Mouse (Mus musculus) MN1 (cell line): Measurements from ENCODE around the gene C1qtnf7.
A peak's percentile ranks its signal among the peaks of the same experiment; 100 is the strongest.

Source experiments
- DNase-seq: peaks from one replicate; pipeline ENCODE4 v3.0.0-alpha.2; 2016; ENCODE audit warnings: low spot score

The C1qtnf7 gene

GRCm38 (mm10) chr5:43515401-43515976 lies at the start of gene C1qtnf7:
Gene C1qtnf7 (plus strand): TSS chr5:43515538.
- no peak for DNase-seq

- DNase-seq, result no peak
These were observed 48.6 kb upstream of the C1qtnf7 start for GRCm38 (mm10) chr5:43466762-43467161.

DNA sequence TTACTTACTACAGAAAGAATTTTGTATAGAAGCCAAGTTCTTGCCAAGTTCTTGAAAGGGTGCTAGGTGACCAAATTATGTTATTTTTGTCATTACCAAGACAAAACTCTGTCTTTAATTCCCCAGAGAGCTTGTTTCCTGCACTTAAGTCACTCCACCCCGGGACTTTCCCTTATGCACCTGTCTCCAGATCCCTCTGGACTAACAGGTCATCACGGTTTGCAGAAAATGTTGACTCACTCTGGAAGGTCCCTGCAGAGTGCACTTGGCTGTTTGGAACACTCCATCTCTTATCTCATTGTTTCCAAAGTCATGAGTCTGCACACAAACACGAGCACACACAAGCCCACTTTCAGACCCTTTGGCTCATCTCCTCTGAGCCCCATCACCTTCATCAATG lies 48.1 kb upstream of the C1qtnf7 start:
- DNase-seq, result no peak

DNA sequence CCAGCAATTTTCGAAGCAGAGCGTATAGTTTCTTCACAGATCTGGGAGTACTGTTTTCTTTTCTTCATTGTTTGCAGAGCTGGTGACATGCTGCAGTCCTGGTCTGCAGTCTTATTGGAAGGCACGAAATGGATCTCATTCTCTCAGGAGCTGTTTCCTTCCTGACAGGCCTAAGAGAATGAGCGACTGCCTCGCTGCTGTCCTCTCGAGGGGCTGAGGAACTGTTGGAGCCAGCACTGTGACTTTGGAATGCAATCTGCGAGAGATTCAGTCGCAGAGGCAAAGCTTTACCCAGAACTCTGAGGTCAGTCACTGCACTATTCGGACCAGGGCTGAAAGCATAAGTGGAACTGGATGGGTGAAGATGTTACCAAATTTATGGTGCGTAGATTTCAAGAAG lies 46.4 kb upstream of the C1qtnf7 start:
- DNase-seq, result no peak

GRCm38 (mm10) chr5:43477953-43478352 lies 37.4 kb upstream of the C1qtnf7 start:
- no peak for DNase-seq

DNA sequence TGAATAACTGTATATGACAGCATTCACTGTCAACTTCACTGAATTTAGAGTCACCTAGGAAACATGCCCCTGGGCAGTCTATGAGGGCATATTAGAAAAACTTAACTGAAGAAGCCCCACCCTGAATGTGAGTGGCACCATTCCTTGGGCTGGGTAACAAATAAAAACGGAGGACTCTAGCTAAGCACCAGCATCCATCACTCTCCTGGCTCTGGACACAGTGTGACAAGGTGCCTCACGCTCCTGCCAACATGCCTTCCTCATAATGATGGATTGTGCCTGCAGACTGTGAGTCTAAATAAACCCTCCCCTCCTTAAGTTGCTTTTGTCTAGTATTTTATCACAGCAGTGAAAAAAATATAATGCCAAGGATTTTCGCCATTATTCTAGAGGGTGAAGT lies 35.3 kb upstream of the C1qtnf7 start:
- no peak for DNase-seq

GRCm38 (mm10) chr5:43480786-43481185 lies 34.6 kb upstream of the C1qtnf7 start:
- no peak for DNase-seq

- DNase-seq, result no peak
These were observed 33.5 kb upstream of the C1qtnf7 start for GRCm38 (mm10) chr5:43481824-43482223.

DNA sequence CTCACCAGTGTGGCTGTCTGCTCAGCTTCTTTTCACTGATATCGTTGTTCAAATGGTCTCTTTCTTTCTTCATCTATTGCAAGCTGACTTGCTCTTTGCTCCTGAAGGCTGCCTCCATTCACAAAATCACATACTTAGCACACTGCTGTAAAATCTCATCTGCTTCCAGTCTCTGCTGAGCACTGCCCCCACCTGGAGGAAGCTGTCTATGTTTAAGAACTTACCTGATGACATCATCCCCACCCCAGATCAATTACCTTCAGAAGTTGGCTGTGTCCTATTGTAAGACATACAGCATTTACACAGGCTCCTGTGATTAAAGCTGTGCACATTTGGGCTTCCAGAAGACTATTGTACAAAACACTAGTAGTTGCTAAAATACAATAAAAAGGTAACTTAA lies 13.5 kb upstream of the C1qtnf7 start:
- DNase-seq, result no peak

- peak; percentile 25 for DNase-seq
These were observed 11.0 kb upstream of the C1qtnf7 start for GRCm38 (mm10) chr5:43504243-43504786.

DNA sequence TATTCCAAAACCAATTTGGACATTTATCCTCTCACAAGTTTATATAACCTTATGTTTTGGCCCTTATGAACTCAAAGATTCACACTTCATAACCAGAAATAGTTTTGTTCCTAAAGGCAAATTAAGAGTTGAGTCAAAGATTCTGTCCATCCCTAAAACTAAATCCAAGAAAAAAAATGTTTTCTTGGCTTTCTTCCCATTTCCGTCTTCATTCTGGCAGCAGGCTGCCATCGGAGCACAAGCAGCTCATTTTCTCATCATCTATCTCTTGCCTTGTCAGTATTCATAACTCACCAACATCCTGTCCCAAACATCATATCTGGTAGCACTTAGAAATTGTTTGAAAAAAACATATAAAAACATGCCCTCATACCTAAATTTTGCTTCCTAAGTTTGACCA lies 6.9 kb upstream of the C1qtnf7 start:
- DNase-seq, result no peak

DNA sequence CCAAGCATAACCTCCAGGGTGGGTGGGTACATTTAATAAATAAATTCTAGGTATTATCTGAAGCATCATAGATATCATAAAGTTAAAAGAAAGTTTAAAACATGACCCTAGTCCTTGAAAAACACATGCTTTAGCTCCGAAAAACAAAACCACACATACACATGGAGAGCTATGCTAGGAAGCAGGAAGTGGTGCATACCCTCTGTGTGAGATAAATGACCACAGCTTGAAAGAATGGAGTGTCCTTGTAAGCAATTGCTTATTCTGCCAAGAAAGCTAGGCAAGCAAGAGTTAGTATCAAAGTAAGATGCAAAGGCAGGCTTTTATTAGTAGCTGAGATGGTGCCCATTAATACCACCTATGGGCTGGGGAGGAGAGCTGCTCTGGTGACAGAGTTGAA lies 6.4 kb upstream of the C1qtnf7 start:
- DNase-seq, result no peak

GRCm38 (mm10) chr5:43511126-43511525 lies 4.2 kb upstream of the C1qtnf7 start:
- peak; percentile 82 for DNase-seq

DNA sequence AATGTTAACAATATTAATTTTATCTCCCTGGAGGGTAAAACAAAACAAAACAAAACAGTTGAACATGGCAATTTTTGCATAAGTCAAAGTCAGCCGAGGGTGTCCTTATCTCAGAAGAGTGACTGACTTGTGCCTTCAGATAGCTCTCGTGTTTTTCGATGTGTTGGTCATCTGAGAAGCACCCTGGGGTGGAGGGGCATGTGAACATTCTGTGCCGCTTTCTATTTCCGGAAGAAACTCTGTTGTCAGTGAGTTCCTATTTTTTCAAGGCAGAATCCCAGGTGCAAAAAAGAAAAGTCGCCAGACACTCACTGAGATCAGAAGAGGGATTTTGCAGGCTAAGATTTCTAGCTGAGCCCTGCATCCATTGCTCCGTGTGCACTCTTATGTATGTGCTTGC lies 1.2 kb downstream of the C1qtnf7 start:
- no peak for DNase-seq

DNA sequence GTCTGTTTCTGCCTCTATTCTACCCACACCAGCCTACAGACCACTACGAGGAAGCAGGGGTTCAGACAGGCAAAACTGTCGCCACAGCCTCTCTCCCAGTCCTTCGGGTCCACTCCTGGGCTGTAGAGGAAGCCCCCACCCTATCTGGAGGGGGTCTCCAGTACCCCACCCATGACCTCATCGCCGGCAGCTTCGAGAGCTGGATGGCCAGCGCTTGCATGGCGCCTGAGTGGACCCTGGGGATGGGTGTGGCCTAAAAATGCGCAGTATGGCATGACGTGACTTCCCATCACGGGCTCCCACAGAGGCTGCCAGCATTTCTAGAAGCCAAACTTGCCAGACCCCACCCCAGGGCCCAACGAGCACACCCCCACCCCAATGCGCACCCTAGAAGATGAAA lies 2.0 kb downstream of the C1qtnf7 start:
- no peak for DNase-seq

DNA sequence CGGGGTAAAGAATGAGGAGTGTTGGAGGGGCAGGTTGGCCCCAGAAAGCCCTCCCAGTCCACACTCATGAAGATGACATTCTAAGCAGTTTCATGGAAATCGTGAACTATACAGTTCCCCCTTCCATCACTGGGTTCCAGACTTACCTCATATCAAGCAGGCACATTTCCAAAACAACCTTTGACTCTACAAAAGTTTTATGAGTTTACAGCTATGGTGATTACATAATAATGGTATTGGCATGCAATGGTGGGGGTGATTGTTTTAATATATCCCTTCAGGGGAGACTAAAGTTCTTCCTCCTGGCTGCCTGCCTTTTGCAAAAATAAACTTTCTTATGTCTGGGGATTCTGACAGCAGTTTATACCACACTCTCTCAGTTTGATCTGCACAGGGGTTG lies 4.6 kb downstream of the C1qtnf7 start:
- no peak for DNase-seq

DNA sequence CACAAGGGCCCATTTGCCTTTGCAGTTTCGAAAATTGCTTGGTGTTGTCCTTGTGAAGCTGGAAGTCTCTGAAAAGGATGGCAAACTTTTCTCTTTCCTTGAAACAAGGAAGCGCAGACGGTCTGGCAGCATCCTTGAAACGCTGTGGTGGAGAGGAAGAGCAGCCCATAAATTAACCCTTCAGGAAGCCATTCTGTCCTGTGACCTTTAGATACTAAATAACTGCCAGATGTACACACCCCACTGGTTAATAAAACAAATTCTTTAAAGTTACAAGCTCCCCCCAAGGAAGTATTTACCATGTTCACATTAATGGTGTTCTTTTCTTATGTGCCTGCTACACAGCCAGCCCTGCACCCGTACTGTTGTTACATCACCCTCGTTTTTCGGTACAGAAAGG lies 6.0 kb downstream of the C1qtnf7 start:
- DNase-seq, result no peak

DNA sequence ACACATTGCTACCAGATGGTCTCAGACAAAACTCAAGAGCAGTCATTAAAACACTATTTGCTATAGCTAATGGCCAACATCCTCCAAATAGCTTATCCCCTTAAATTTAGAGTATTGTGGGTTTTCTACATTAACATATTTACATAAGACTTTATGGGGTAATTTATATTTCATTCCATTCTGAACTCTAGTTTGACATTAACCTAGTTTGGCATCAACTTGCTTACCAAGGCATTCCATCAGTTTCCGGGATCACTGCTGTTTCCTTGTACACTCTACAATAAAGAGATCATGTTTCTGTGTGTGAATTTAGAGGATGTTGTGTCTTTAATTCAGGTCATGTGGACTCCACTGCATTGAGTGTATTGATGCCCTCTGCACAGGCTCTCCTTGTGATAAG lies 7.5 kb downstream of the C1qtnf7 start:
- DNase-seq, result no peak

GRCm38 (mm10) chr5:43526874-43527584 lies 11.7 kb downstream of the C1qtnf7 start:
- DNase-seq, result no peak

GRCm38 (mm10) chr5:43530186-43530585 lies 14.8 kb downstream of the C1qtnf7 start:
- DNase-seq, result peak; percentile 78

DNA sequence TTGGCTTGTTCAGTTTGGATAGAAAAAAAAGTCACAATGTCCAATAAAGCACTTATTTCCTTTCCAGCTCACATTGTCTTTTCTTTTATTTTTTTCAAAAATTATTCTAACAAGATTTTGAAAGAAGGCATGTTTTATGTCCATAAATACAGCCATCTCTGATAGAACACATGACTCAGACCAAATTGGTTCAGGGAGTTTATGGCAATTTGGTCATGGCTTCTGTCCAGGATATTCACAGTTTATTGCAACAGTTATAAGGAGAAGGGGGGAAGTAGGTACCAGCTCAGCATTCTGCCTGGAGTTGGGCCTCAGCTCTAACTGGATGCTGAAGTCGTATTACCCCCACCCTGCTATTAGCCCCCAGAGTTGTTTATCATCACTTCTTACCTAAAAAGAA lies 15.5 kb downstream of the C1qtnf7 start:
- peak; percentile 67 for DNase-seq

DNA sequence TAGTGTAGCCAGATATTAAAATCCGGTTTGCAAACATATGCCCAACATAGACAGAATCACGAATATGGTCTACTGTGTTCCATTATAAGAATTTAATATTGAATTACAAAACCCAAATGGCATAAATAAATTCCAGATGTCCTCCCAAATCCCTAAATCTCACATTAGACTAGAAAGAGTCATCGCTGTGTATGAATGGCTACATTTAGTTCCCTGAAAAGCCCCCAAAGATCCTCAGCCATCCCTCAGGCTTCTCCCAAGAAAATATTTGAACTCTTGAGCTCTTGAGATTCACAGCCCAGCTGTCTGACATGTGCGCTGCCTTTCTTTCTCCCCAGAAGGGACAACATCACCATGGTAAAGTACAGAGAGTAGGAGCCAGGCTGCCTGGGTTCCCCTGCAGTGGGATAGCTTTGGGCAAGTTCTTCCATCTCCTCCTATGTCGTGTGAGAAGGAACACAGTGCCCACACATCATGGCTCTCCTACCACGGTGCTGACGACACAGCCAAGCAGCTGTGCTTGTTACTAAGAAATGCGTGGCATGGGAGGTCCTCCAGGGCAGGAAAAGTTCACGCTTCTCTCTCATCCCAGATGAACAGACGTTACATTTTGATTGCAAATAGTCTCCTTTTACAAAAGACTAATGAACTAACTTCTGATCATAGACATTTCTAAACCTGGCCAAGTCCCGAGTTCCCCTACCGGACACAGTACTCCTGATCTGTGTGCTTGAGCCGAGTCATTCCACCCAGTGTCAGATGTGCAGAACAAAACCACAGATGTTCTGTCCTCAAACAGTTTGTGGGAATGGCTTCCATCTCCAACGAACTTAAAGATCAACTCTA lies 23.2 kb downstream of the C1qtnf7 start:
- DNase-seq, result no peak

DNA sequence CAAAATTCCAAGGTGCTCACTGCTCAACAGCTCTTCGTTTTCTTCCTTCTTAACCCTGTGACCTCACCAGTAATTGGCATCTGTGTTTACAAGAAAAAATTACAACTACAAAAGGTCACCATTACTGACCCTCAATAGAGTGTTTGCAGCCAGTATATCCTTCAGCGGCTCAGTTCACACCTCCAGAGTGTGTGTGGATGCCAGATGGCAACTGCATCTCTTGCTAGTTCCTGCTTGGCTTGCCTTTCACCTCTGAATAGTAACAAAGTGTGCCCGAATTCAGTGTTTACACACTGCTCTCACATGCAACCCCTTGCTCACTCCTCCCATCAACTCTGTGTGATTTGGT lies 23.8 kb downstream of the C1qtnf7 start:
- DNase-seq, result no peak
